Mouse (Mus musculus): ENCODE data around the gene Mvb12b. TPM values are rescaled to one million over a fixed set of nuclear protein-coding genes. Genes with fewer than 3 reads are reported as not detected.
A peak's percentile ranks its signal among the peaks of the same experiment; 100 is the strongest.

Mvb12b gene
- total and polyA plus RNA-seq, 2 experiments = 0.83 to 2.7 TPM

DNA sequence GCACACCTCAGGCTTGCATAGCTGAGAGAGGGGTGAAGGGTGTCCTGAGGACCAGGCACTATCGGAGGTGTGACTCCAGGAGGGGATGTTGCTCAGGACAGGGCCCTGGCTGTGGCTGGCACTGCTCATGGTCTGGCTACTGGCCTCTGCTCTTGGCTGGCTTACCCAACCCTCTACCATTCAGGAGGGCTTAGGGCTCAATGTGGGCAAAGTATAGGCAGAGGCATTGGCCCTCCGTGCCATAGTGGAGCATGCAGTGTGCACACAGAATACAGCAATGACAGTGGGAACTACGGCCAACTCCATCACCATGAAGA, 133.5 kb downstream of the Mvb12b start:
- Histone ChIP-seq H3K4me3 (ENCODE audit: insufficient read depth, low read depth, low read length) (no peak overlapping the region), H3K36me3 (ENCODE audit: control insufficient read depth, insufficient read depth, low read length) (no peaks in the 10 kb centered on the region), H3K4me1 (ENCODE audit: control insufficient read depth, insufficient read depth, low read length) (peaks cover 4% of the 10 kb centered on the region; the same call in 1 of the 2 replicates), H3K27me3 (ENCODE audit: control insufficient read depth, insufficient read depth, low read length) (no peaks in the 10 kb centered on the region), H3K27ac (replicated peaks; ENCODE audit: insufficient read depth, low read depth, low read length) (0 out of 2 replicates have a peak overlapping the region, but pooled peaks have one; percentile 22), H3K79me2 (ENCODE audit: control insufficient read depth, insufficient read depth, low read length) (no peaks in the 10 kb centered on the region), H3K9ac (ENCODE audit: low read depth, low read length) (no peak overlapping the region)
- DNase-seq (ENCODE audit: extremely low read depth, low read depth, low spot score) = no peak
- TF ChIP-seq CTCF (IDR thresholded peaks at IDR 0.05; ENCODE audit: low read depth, low read length) = no peak
- TF ChIP-seq POLR2A (IDR thresholded peaks at IDR 0.05; ENCODE audit: extremely low read depth, insufficient read depth, low read length) = no peak
- 84% methylated on average over 3 of the region's 3 CpGs for WGBS

DNA sequence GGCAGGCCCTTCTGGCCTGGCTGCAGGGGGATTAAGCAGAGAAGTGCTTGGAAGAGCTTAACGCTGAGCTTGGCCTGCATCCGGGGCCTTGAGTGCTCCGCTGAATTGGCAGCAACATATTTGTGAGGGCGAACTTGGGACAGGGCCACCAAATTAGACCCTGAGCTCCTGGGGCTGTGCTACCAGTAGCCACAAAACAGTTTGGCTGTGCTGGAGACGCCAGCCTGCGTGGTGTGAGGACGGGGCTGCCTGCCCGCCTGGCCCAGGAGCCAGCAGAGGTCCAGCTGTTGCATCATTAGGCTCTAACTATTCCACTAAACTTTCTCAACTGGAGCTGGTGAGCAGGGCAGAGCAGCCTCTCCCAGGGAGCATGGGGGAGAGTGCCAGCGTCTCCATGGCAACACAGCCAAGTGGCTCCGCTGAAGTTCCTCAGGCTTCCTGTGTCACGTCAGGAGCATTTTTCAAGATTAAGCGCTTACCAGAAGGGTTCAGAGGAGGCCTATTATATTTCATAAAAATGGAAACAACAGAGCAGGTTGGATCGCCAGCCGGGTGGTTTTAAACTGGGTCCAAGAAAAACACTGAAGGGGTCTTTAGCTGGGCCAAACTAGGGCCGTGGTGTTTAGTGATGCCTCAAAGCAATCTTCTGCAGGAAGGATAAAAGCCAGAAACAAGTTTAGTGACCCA, 134.0 kb downstream of the Mvb12b start:
- peak; percentile 23 for DNase-seq (ENCODE audit: extremely low read depth, low read depth, low spot score)
- peak overlapping the region; percentile 22; the same call in 1 of the 2 replicates for H3K27ac ChIP-seq (replicated peaks; ENCODE audit: insufficient read depth, low read depth, low read length)
- 79% methylated on average over 15 of the region's 15 CpGs for WGBS
- no peaks in the 10 kb centered on the region for H3K79me2 ChIP-seq (ENCODE audit: control insufficient read depth, insufficient read depth, low read length)
- H3K27me3 ChIP-seq (ENCODE audit: control insufficient read depth, insufficient read depth, low read length) = no peaks in the 10 kb centered on the region
- no peaks in the 10 kb centered on the region for H3K36me3 ChIP-seq (ENCODE audit: control insufficient read depth, insufficient read depth, low read length)
- H3K4me1 ChIP-seq (ENCODE audit: control insufficient read depth, insufficient read depth, low read length) = peaks cover 4% of the 10 kb centered on the region; the same call in 1 of the 2 replicates
- no peak overlapping the region for H3K4me3 ChIP-seq (ENCODE audit: insufficient read depth, low read depth, low read length)
- no peak for TF ChIP-seq POLR2A (IDR thresholded peaks at IDR 0.05; ENCODE audit: extremely low read depth, insufficient read depth, low read length)
- TF ChIP-seq CTCF (IDR thresholded peaks at IDR 0.05; ENCODE audit: low read depth, low read length) = no peak
- no peak overlapping the region for H3K9ac ChIP-seq (ENCODE audit: low read depth, low read length)

DNA sequence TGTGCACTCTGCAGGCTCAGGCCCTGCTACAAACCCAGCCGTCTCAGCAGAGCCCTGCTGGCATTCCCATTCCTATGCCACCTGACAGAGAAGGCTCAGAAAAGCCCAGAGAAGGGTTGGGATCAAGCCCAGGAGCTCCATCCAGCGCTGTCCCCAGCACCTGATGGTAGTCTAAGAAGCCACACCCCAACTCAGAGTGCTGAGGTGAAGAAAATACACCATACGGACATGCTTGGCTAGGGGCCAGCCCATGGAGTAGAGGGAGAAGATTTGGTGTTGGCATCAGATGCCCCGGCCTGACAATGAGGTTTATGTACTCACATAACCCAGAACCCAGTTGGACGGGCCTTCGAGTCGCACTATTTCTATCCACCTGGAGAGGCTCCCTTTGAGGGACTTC, 137.1 kb downstream of the Mvb12b start:
- no peaks in the 10 kb centered on the region for H3K36me3 ChIP-seq (ENCODE audit: control insufficient read depth, insufficient read depth, low read length)
- H3K4me3 ChIP-seq (ENCODE audit: insufficient read depth, low read depth, low read length) = no peak overlapping the region
- WGBS = 94% methylated on average over 7 of the region's 7 CpGs
- H3K79me2 ChIP-seq (ENCODE audit: control insufficient read depth, insufficient read depth, low read length) = no peaks in the 10 kb centered on the region
- no peak for TF ChIP-seq POLR2A (IDR thresholded peaks at IDR 0.05; ENCODE audit: extremely low read depth, insufficient read depth, low read length)
- TF ChIP-seq CTCF (IDR thresholded peaks at IDR 0.05; ENCODE audit: low read depth, low read length) = no peak
- H3K9ac ChIP-seq (ENCODE audit: low read depth, low read length) = no peak overlapping the region
- H3K4me1 ChIP-seq (ENCODE audit: control insufficient read depth, insufficient read depth, low read length) = peaks cover 4% of the 10 kb centered on the region; the same call in 1 of the 2 replicates
- H3K27ac ChIP-seq (replicated peaks; ENCODE audit: insufficient read depth, low read depth, low read length) = no peak overlapping the region
- H3K27me3 ChIP-seq (ENCODE audit: control insufficient read depth, insufficient read depth, low read length) = no peaks in the 10 kb centered on the region
- no peak for DNase-seq (ENCODE audit: extremely low read depth, low read depth, low spot score)

DNA sequence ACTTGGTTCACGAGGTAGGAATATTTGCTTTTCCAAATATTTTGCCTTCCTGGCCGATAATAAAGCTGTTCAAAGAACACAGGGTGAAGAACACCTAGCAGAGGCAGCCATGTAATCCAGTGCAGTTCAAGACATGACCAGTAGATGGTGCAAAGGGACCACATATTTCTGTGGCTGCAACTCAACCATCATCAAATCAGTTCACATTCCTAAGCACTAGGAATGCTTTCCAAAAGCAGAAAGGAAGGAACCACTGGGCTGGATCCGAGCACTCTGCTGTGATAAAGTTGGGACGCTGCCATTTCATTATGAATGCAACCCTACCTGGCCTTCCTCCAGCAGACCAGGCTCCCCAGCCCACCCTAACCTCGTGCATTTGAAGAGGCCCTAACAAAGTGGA, 141.3 kb downstream of the Mvb12b start:
- DNase-seq (ENCODE audit: extremely low read depth, low read depth, low spot score) = peak; percentile 58
- H3K36me3 ChIP-seq (ENCODE audit: control insufficient read depth, insufficient read depth, low read length) = no peaks in the 10 kb centered on the region
- 20% methylated on average over 5 of the region's 5 CpGs for WGBS
- no peak overlapping the region for H3K4me3 ChIP-seq (ENCODE audit: insufficient read depth, low read depth, low read length)
- no peaks in the 10 kb centered on the region for H3K79me2 ChIP-seq (ENCODE audit: control insufficient read depth, insufficient read depth, low read length)
- H3K9ac ChIP-seq (ENCODE audit: low read depth, low read length) = no peak overlapping the region
- TF ChIP-seq CTCF (IDR thresholded peaks at IDR 0.05; ENCODE audit: low read depth, low read length) (peak; percentile 50), POLR2A (IDR thresholded peaks at IDR 0.05; ENCODE audit: extremely low read depth, insufficient read depth, low read length) (no peak)
- no peak overlapping the region for H3K27ac ChIP-seq (replicated peaks; ENCODE audit: insufficient read depth, low read depth, low read length)
- no peaks in the 10 kb centered on the region for H3K4me1 ChIP-seq (ENCODE audit: control insufficient read depth, insufficient read depth, low read length)
- H3K27me3 ChIP-seq (ENCODE audit: control insufficient read depth, insufficient read depth, low read length) = no peaks in the 10 kb centered on the region

GRCm38 (mm10) chr2:33745724-33746123, 142.0 kb downstream of the Mvb12b start:
- TF ChIP-seq CTCF (IDR thresholded peaks at IDR 0.05; ENCODE audit: low read depth, low read length) = no peak
- TF ChIP-seq POLR2A (IDR thresholded peaks at IDR 0.05; ENCODE audit: extremely low read depth, insufficient read depth, low read length) = no peak
- Histone ChIP-seq H3K4me3 (ENCODE audit: insufficient read depth, low read depth, low read length) (no peak overlapping the region), H3K9ac (ENCODE audit: low read depth, low read length) (no peak overlapping the region), H3K79me2 (ENCODE audit: control insufficient read depth, insufficient read depth, low read length) (no peaks in the 10 kb centered on the region), H3K27ac (replicated peaks; ENCODE audit: insufficient read depth, low read depth, low read length) (no peak overlapping the region), H3K27me3 (ENCODE audit: control insufficient read depth, insufficient read depth, low read length) (no peaks in the 10 kb centered on the region), H3K36me3 (ENCODE audit: control insufficient read depth, insufficient read depth, low read length) (no peaks in the 10 kb centered on the region), H3K4me1 (ENCODE audit: control insufficient read depth, insufficient read depth, low read length) (no peaks in the 10 kb centered on the region)
- WGBS = 97% methylated on average over 5 of the region's 5 CpGs
- DNase-seq (ENCODE audit: extremely low read depth, low read depth, low spot score) = no peak

DNA sequence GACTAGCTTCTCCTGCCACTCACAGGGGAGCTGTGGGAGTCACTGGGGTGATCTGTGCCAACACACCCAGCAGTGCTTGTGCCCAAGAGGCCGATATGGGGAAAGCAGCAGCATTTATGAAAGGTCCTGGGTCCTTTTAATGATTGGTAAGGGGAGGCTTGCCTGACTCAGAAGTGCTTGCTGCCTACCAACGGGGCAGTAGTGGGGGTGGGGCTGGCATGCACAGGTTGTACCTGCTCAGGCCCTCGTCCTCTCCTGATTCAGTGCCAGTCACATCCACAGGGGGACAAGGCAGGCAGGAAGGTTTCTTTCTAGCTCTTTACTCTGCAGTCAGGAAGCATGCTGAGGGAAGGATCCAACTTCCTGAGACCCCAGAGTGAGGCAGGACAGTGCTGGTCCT, 150.6 kb downstream of the Mvb12b start:
- H3K9ac ChIP-seq (ENCODE audit: low read depth, low read length) = no peak overlapping the region
- 53% methylated on average over 3 of the region's 3 CpGs for WGBS

More for the DNA sequence above, 150.6 kb downstream of the Mvb12b start:
- H3K27ac ChIP-seq (replicated peaks; ENCODE audit: insufficient read depth, low read depth, low read length) = no peak overlapping the region
- H3K36me3 ChIP-seq (ENCODE audit: control insufficient read depth, insufficient read depth, low read length) = no peaks in the 10 kb centered on the region
- no peak overlapping the region for H3K4me3 ChIP-seq (ENCODE audit: insufficient read depth, low read depth, low read length)
- no peaks in the 10 kb centered on the region for H3K4me1 ChIP-seq (ENCODE audit: control insufficient read depth, insufficient read depth, low read length)
- H3K79me2 ChIP-seq (ENCODE audit: control insufficient read depth, insufficient read depth, low read length) = no peaks in the 10 kb centered on the region
- H3K27me3 ChIP-seq (ENCODE audit: control insufficient read depth, insufficient read depth, low read length) = no peaks in the 10 kb centered on the region
- DNase-seq (ENCODE audit: extremely low read depth, low read depth, low spot score) = no peak
- TF ChIP-seq POLR2A (IDR thresholded peaks at IDR 0.05; ENCODE audit: extremely low read depth, insufficient read depth, low read length) (no peak), CTCF (IDR thresholded peaks at IDR 0.05; ENCODE audit: low read depth, low read length) (no peak)
